Mouse (Mus musculus) small intestine, adult 2 months (tissue): Measurements from ENCODE around the gene Prkca. TPM values are rescaled to one million over a fixed set of nuclear protein-coding genes. Genes with fewer than 3 reads are reported as not detected.

ENCODE experiments used
- H3K27ac ChIP-seq: fragments of 200-500 bp; 2 replicates; pipeline ENCODE4 v1.5.1; 2012; ENCODE audit warnings: low read depth, low read length, control low read depth, inconsistent platforms; ENCODE audit not compliant: insufficient read depth
- H3K27me3 ChIP-seq: fragments of 200-500 bp; 2 replicates; pipeline ENCODE4 v1.6.1; 2012; ENCODE audit warnings: mild to moderate bottlenecking, moderate library complexity, low read length, inconsistent platforms; ENCODE audit not compliant: control insufficient read depth, insufficient read depth
- H3K36me3 ChIP-seq: fragments of 200-500 bp; 2 replicates; pipeline ENCODE4 v1.6.1; 2012; ENCODE audit warnings: mild to moderate bottlenecking, low read length, control low read depth, inconsistent platforms; ENCODE audit not compliant: control insufficient read depth, insufficient read depth
- H3K4me1 ChIP-seq: fragments of 200-500 bp; 2 replicates; pipeline ENCODE4 v1.6.1; 2012; ENCODE audit warnings: low read length, inconsistent platforms, mixed read lengths; ENCODE audit not compliant: control insufficient read depth, insufficient read depth, insufficient read length
- H3K4me3 ChIP-seq: fragments of 200-500 bp; 2 replicates; pipeline ENCODE4 v1.5.1; 2012; ENCODE audit warnings: low read depth, mild to moderate bottlenecking, control low read depth, inconsistent platforms, low read length, moderate library complexity
- CTCF ChIP-seq: fragments of 200-500 bp; IDR thresholded peaks from 2 replicates; pipeline ENCODE4 v1.5.1; 2012; ENCODE audit warnings: low read depth, mild to moderate bottlenecking, control low read depth, inconsistent platforms, low read length, moderate library complexity, mixed read lengths; ENCODE audit not compliant: insufficient replicate concordance, insufficient read length; ENCODE audit errors: extremely low read depth
- POLR2A ChIP-seq: fragments of 200-500 bp; IDR thresholded peaks from 2 replicates; pipeline ENCODE4 v1.6.1; 2012; ENCODE audit warnings: low read depth, mild to moderate bottlenecking, control low read depth, inconsistent platforms, low read length, moderate library complexity
- WGBS: fragments of 180-500 bp; shearing (Covaris S2); methylation state at CpG from one replicate; pipeline ENCODE4 v1.1.7; 2018; 5-methylcytosine and 5-hydroxymethylcytosine counted together
- polyA plus RNA-seq: library from polyadenylated mRNA; depleted of rRNA; stranded (reverse); fragments of >200 nt; gene quantifications from 2 replicates; pipeline ENCODE4 v1.2.3, GENCODE M21; 2012

Gene Prkca
- polyA plus RNA-seq, 1 experiment = 13.9 TPM

GRCm38 (mm10) chr11:108233015-108233414 lies 110.7 kb downstream of the Prkca start:
- Histone ChIP-seq H3K4me3 (no peak overlapping the region), H3K4me1 (peaks cover 18% of the 10 kb centered on the region), H3K36me3 (no peaks in the 10 kb centered on the region), H3K27me3 (no peaks in the 10 kb centered on the region), H3K27ac (no peak overlapping the region)
- WGBS = 49% methylated on average over 5 of the region's 5 CpGs
- TF ChIP-seq CTCF (no peak), POLR2A (no peak)

DNA sequence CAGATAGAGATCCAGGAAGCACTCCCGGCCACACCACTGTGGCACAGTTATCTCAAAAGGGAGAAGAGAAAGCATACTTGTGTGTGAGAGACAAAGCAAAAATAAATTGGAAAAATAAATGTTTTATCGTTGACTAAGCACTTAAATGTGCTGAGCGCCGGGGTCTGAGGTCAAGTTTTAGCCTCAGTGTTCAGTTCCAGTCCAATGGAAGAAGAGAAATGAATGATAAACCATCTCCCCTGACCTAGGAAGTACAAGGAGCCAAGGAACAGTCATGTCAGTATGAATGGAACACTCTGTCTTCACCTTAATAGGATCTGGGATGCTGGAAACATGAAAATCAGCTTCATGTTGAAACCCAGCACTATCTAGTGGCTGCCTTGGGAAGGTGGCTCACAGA lies 113.6 kb downstream of the Prkca start:
- WGBS = 86% methylated on average over 4 of the region's 4 CpGs

DNA sequence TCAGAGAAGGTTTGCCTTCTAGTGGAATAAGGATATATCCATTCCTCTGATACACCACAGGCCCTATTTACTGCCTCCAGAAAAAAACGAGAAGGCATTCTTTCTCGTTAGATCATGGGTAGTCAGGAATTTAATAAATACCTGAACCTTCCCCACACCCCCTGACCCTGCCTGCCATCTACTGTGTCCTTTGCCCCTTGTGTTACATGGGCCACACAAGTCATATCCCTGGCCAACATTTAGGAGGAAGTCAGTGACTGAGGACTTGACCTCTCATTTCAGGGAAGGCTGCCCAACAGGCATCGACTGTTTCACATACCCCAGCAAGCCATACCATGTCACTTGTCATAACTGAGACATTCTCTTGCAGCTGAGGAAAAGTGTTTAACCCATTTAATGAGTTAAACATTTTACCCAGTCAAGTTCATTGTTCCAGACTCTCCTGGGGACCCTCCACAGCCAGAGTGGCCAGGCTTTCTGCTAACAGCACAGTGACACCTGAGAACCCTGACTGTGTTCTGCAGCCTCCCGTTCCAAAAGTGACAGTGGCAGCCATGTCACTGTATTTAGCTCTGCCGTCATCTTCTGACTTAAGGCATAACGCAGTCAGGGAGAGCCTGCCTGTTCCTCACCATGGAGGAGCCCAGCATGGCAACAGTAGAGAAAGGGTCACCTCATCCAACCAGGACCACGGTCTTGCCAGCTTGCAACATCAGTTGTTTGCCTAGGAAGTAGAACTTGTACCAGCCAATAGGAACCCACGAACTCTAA lies 114.4 kb downstream of the Prkca start:
- Histone ChIP-seq H3K4me1 (peaks cover 6% of the 10 kb centered on the region), H3K36me3 (no peaks in the 10 kb centered on the region), H3K27me3 (no peaks in the 10 kb centered on the region), H3K27ac (no peak overlapping the region), H3K4me3 (no peak overlapping the region)
- TF ChIP-seq POLR2A = no peak
- no peak for TF ChIP-seq CTCF
- WGBS = 70% methylated on average over 8 of the region's 8 CpGs

More for the DNA sequence above, 113.6 kb downstream of the Prkca start:
- H3K4me3 ChIP-seq = no peak overlapping the region
- H3K27me3 ChIP-seq = no peaks in the 10 kb centered on the region
- H3K4me1 ChIP-seq = peaks cover 6% of the 10 kb centered on the region
- TF ChIP-seq CTCF (no peak), POLR2A (no peak)
- no peaks in the 10 kb centered on the region for H3K36me3 ChIP-seq
- H3K27ac ChIP-seq = no peak overlapping the region

DNA sequence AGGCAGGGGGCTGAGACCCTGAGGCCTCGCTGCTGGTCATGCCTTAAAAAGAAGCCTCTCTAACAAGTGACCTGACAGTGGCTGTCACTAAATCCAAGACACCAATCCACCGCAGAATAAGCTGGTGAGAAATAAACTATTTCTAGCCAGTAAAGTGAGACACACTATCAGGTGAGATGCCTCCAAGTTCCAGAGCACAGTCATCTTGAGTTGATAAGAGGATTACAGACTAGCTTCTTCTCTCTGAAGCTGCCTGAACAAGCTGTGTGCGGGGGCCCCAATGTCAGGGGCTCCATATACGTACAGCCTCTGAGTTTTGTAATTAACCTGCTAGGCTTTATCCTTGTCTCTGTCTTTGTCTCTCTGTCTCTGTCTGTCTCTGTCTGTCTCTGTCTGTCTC lies 115.2 kb downstream of the Prkca start:
- Histone ChIP-seq H3K36me3 (no peaks in the 10 kb centered on the region), H3K4me1 (peaks cover 6% of the 10 kb centered on the region), H3K4me3 (no peak overlapping the region), H3K27me3 (no peaks in the 10 kb centered on the region), H3K27ac (no peak overlapping the region)
- TF ChIP-seq POLR2A (no peak), CTCF (no peak)
- whole genome bisulfite sequencing = 90% methylated on average over 4 of the region's 4 CpGs

- 85% methylated on average over 5 of the region's 5 CpGs for WGBS
- TF ChIP-seq POLR2A = no peak
- no peak for TF ChIP-seq CTCF
- no peak overlapping the region for H3K4me3 ChIP-seq
- H3K27ac ChIP-seq = no peak overlapping the region
- no peaks in the 10 kb centered on the region for H3K27me3 ChIP-seq
- peaks cover 6% of the 10 kb centered on the region for H3K4me1 ChIP-seq
- H3K36me3 ChIP-seq = no peaks in the 10 kb centered on the region
Observed at GRCm38 (mm10) chr11:108226248-108226647, 117.5 kb downstream of the Prkca start.

DNA sequence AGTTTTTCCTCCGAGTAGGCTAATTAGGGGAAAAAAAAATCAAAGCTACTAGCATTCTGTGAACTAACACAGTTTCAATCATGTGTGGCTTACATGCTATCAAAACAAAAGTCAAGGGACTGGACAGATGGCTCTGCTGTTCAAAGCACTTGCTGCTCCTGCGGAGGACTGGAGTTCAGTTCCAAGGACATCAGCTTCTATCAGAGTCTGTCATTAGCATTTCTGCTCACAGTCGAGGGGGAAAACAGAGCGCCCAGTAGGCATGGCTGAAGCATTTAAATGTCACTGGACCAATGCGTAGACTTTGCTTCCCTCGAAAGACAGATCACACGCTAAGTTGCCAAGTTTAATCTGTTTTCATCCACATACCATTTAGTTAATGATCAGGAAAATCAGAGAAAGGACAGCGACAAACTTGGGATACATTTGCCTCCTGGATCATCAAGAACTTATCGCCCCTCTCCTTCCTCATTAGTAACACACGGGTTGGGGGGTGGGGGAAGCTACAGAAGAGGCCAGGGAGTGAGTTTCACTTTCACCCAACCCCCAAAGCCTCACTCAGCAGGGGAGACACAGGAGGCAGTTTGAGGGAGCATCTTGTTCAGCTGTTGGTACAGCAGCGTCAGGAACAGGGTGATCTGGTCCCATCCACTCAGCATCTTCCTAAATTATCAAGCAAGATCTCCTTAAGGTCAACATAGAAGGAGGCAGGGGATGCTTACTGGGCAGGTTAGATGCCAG lies 119.3 kb downstream of the Prkca start:
- H3K4me1 ChIP-seq = peaks cover 6% of the 10 kb centered on the region
- H3K27ac ChIP-seq = no peak overlapping the region
- TF ChIP-seq POLR2A (no peak), CTCF (no peak)
- H3K36me3 ChIP-seq = no peaks in the 10 kb centered on the region
- H3K4me3 ChIP-seq = no peak overlapping the region
- WGBS = 65% methylated on average over 11 of the region's 11 CpGs
- no peaks in the 10 kb centered on the region for H3K27me3 ChIP-seq

DNA sequence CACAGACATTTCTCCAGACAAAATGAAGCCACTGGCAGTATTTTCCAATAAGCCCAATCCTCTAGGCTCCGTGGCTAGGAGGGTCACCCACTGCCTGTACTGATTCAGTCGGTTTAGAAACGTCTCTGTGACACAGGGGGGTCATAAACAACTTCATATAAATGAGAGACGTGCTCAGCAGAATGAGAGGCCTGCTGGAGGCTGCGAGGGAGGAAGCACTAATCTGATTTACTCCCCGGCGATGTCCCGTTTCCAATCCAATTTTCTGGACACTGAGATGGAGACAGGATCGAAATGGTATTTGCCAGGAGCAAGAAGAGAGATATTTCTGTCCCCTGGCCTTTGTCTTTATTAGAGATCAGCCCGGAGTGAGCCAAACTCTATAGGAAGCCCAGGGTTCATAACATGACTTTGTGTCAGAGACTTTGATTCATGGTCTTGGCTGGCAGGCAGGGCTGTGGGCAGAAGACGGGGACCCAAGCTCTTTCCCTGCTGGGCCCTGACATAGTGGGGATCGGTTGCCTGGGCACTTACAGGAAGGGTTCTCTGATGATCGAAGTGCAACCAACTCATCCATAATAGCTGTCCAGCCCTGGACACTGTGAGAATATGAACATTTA lies 120.0 kb downstream of the Prkca start:
- TF ChIP-seq CTCF (no peak), POLR2A (no peak)
- Histone ChIP-seq H3K27me3 (no peaks in the 10 kb centered on the region), H3K27ac (no peak overlapping the region), H3K4me1 (peaks cover 6% of the 10 kb centered on the region), H3K4me3 (no peak overlapping the region), H3K36me3 (no peaks in the 10 kb centered on the region)
- 72% methylated on average over 13 of the region's 13 CpGs for WGBS
